Mouse (Mus musculus) heart, adult 9 months (tissue): ENCODE measurements around the gene Lancl3.

ENCODE experiments used
- DNase-seq, 2 experiments: peaks; one replicate each; pipeline ENCODE4 v3.0.0; 2022; ENCODE audit warnings: low spot score in 2 of 2

Lancl3 gene

DNA sequence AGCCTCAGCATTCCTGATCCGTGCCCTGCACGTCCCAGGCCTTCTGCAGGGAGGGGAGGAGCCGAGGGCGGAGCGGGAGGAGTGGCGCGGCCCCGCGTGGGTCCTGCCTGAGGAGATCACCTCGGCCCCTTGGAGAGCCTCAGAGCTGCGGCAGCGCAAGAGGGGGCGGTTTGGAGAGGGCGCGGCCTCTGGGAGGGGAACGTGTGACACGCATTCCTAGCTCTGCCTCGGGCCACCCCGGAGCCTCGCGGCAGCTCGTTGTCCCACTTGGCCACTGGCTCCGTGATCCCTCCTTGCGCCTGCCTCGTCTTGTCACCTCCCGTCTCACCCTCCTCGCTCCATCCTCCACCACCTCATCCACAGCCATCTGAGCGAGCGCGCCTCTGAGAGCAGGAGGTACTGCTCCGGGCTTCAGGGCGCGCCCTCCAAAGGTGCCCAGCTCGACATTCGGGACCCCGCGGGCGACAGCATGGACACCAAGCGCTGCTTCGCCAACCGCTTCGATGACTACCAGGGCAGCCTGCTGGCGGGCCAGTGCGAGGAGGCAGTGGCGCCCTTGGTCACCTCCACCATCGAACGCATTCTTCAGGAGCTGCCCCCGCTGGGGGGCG lies at the start of gene Lancl3:
TSS of gene Lancl3 (plus strand) at position 142 of the 611 bp plus-strand sequence.
- DNase-seq = peak; percentile 21 to 30

DNA sequence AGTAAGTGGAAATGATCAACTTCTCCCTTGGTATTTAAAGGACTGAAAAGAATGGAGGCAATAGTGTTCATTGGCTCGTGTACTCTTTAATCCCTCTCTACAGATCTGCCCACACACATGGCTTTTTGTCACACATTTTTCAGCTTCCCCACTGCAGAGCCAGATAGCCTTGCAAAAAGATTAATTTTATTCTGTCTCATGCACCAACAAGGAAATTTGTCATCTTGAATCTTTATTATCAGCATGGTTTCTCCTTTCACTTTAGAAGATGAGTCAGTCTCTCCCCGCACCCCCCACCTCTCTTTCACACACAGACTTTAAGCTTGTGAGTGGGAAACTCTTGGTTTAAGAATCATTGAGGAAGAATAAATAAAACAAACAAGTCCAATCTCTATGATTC lies 20.7 kb upstream of the Lancl3 start:
- no peak for DNase-seq

DNA sequence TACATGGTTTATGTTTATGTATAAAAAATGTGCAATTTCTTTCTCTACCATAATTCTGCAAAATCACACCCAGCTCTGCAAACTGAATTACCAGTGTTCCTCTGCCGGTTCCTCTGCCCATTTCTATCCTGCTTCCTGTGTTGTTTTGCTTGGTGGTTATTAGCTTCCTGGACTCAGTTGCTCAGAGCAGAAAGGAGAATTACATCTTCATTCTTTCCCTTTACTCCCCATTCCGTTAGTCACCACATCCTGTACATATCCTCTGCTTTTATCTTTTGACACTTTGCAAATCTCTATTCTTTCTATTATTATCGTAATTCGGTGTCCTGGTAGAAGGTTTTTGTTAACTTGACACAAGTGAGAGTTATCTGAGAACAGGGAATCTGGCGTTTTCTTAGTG lies 18.1 kb upstream of the Lancl3 start:
- DNase-seq = no peak

DNA sequence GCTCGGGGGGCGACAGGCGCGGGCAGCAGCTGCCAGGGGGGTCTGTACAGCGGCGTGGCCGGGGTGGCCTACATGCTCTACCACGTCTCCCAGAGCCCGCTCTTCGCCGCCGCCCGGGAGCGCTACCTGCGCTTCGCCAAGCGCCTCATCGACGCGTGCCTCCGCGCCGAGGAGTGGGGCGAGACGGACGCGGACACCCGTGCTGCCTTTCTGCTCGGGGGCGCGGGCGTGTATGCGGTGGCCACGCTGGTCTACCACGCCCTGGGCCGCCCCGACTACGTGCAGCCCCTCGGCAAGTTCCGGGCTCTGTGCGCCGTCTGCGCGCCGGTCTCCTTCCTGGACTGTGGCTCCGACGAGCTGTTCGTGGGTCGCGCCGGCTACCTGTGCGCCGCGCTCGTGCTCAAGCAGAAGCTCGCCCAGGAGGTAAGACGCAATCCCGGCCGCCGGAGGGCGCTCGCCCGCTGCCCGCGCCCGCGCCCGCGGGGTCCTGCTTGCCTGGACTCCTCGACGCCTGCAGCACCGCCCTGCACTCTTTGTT lies 747 bp downstream of the Lancl3 start:
- DNase-seq = peak in 1 of 2 experiments; percentile 5

DNA sequence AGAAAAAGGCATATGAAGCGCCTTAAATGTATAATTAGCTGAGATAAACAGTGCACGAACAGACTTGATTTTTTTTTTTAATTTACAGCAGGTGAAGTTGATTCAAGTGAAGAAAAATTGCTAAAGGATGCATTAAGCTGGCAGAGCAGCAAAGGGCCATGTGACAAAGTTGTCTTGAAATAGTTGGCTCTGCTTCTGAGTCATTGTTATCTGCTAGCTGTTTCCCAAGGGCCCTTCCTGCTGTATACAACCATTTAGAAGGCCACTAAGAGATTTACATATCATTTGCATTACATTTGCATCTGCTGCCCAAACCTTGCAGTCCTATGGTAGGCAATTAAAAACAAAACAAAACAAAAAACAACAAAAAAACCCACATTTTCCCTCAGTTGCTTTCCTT lies 2.3 kb downstream of the Lancl3 start:
- peak in 1 of 2 experiments; percentile 6 for DNase-seq

DNA sequence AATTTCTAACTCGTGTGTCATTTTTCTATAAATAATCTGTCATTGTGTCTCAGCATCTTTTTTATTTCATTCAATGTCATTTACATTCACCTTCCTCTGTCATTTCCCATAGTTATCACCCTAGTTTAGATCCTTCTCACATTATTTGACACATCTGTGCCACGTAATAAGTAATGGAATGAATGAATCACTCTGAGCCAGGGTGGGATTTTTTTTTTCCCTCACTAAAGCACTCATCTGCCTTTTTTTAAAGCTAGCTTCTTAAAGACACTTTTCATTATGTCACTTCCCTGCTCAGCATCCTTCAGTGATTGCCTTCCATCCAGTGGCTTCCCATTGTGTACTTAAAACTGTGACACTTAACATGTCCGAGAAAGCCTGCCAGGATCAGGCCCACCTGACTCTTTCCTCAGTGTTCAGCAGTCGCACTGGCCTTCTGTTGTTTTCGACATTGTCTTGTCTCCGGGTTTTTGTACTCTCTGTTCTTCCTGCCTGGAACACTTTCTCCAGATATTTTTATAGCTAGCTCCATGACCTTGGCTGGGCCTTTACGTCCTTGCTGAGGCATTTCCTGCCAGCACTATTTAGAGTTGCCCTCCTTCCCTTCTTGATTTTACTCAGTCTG lies 3.2 kb downstream of the Lancl3 start:
- DNase-seq = peak; percentile 32 to 64

DNA sequence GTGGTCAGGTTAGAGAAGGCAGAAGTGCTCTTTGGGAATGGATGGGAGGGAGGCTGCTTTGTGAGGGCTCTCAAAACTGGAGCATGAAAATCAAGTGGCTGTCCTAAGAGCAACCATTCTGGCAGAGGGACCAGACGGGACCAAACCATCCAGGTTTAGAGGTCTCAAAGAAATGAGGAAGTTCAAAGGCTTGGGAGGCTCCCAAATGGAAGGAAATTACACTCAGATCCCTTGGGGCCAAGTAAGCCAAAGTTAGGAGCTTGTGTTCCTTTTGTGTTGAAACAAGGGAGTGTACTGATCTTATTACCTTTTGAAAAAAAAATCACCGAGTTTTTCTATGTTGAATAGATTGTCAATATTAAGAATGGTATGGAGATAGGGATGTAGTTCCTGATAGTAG lies 5.4 kb downstream of the Lancl3 start:
- DNase-seq = peak in 1 of 2 experiments; percentile 46

DNA sequence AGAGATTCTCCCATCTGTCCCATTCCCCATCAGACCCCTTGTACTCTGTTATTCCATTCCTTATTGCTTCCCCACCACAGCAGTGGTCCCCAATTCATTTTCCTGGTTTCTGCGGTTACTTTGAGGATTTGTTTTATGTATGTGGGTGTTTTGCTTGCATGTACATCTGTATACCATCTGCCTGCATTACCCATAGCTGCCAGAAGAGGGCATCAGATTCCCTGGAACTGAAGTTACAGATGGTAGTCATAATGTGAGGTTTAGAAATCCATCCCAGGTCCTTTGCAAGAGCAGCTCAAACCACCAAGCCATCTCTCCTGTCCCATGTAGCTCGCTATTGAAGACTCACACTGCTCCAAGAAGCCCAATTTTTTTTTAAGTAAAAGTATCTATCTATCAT lies 16.5 kb downstream of the Lancl3 start:
- no peak for DNase-seq

DNA sequence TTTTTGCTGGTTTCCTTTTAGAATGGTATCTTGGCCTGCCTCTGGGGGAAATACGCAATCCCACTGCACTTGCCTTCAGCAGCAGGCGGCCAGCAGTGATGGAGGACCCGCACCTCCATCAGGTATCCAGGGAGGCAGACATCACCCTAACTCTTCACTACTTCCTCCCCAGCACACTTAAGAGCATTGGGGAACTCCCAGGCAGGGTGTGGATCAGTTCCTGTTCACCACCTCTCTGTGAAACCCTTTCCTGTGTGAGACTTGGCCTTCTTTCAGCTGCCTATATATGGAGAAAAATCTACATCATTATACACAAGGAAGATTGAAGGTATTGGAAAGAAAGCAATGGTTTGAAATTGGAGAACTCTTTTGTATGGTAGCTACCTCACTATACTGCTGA lies 19.9 kb downstream of the Lancl3 start:
- DNase-seq = no peak

DNA sequence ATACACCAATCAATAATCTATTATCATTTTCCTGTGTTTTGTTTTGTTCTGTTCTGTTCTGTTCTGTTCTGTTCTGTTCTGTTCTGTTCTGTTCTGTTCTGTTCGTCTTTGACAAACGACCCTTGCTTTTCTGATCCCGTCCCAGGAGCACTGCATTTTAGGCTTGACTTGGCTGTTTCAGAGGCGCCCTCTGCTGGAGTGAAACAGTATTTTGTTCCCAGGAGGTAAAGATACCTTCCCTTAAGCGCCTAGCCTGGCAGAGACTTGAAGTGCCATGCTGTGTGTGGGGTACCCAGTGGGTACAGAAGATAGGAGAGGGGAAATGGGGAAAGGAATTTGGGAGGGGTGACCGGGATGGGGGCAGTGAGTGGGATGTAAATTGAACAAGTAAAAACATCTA lies 21.5 kb downstream of the Lancl3 start:
- no peak for DNase-seq

DNA sequence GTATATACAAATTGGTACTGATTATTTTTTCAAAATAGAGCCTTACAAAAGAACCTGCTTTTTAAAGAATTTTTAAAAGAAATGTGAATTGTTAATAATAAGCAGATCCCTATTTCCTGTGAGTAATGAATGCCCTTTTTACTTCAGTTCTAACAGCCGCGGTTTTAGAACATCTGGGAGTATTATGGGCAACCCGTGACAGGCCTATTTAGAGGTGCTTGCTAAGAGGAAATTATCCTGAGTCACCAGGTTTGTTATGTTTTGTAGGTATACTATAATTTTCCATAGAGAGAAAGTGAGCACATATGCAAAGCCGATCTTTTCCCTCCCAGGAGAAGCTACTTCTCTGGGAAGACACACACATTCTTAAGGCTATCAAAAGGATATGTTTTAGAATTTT lies 22.0 kb downstream of the Lancl3 start:
- DNase-seq = no peak

DNA sequence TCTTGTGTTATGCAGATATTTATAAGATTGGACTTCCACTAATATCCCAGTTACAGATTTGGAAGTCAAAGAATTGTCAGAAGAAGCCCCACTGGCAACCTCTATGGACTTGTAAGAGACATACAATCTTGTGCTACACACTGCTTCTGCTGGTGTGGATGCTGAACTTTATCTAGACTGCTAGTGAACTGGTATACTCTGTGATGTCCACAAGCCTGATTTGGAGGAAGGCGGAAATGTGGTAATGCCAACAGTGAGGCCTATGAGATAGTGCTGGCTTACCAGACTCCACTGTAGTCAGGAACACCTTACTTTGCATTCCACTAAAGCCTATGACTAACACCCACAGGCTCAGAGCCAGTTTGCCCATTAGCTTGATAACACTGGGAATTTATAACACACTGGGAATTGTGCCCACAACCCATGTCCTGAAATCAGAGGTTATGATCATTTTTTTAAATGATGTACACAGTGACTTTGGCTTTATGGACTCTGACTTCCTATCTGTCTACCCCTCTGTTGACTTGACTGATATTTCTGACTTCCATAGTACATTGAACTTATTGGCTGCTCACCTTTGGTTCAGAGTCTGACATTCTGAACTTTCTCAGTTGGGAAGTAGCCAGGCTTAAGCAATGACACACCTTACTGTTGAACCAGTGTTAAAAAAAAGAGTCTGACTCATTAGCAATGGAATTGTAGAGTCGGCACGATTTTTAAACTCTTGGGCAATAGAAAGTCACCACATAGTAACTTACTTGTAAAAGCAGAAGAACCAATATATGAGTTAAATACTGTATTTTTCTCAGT lies 22.9 kb downstream of the Lancl3 start:
- peak in 1 of 2 experiments; percentile 43 for DNase-seq

DNA sequence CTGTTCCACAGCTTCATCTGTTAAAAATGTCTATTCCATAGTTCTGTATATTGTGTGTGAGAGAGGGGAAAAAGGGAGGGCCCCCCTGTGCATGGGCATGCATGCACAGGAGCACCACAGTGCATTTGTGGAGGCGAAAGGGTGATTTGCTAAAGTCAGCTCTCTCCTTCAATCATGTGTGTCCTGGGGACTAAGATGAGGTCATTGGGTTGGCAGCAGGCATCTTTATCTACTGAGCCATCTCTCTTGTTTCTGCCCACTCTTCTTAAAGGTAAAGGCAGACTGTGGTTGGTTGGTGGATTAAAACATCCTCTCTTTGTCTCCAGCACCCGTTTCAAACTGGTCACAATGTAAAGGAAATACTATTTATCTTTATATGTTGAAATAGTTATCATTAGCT lies 27.4 kb downstream of the Lancl3 start:
- DNase-seq = no peak

DNA sequence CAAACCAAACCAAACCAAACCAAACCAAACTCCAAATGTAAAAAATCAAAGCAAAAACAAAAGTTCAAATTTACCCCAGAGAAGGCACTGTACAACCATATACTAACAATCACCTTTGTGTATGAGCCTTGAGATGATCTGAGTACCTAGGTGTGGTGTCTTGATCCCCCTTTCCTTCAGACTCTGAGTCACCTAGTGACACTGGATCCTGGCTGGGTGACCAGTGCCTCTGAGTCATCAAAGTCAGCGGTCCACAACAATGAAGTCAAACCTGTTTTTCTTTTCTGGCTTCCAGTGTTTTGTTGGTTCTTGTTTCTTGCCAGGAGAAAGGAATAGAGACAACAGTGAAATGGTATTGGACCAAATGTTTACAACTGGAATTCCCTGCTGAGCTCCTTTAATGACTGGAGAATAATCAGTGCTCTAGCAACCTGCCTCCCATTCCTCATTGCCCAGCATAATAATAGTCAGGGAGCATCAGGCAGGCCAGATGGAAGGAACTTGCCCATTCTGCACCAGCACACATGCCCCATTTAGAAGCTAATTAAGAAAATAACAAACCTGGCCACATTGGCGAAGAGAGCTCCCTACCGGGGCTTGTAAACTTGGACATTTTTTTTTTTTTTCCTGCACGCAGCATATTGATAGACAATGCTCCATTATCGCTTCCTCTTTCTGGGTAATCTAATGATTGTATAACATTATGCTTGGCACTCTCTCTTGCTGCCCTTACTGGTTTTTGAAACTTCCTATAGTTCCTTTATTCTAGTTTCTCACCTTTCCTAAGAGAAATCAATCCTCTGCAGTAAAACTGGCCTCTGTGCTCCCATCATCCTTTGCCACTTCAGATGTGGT lies 41.3 kb downstream of the Lancl3 start:
- DNase-seq = no peak

DNA sequence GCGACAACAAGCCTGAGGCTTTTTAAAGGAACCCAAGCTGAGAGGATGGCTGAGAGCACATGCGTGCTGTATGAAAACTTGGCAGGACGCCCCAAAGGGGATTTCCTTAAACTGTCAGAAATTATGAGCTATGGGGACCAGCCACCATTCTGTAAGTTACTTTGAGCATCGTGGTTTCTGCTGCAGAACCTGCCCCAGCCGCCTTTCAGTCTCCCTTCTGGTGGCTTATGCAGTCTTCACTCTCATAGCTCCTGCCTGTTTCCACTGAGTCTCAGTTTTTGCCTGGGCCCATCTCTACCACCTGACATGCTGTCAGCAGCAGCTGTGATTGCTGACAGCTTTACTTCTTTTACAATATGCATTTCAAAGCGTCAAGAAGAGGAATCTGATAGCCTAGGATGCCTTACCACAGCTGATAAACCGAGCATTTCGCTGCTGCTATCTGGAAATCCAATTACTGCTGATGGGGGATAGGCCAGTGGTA lies 43.7 kb downstream of the Lancl3 start:
- no peak for DNase-seq

DNA sequence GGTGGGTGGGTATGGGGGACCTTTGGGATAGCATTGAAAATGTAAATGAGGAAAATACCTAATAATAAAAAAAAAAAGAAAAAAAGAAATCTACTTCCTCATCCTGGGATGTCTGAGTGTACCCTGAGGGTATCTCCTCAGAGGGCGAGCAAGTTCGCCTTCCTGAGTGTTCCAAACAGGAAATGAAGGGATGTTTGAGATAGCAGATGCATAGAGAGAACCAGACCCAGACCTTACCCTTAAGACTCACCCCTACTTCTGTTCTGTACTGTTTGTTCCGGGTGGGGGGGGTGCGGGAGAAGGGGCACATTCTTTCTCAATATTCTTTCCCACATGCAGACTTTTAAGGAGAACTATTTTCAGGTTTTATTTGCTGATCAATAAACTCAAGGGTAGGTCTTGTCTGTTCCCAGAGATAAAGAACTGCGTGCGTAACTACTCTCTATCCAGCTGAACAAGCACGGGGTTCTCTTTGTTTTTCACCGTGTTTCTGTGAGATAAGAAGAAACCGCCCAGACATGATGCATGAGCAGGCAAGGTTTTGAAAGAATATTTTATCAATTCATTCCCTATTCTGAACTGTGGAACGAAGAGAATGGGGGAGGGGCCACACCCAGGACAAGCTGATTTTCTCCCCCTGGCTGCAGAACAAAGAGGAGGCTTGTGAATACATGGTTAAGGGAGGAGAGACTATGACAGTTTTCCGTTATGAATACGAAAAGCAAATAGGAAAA lies 45.1 kb downstream of the Lancl3 start:
- no peak for DNase-seq

DNA sequence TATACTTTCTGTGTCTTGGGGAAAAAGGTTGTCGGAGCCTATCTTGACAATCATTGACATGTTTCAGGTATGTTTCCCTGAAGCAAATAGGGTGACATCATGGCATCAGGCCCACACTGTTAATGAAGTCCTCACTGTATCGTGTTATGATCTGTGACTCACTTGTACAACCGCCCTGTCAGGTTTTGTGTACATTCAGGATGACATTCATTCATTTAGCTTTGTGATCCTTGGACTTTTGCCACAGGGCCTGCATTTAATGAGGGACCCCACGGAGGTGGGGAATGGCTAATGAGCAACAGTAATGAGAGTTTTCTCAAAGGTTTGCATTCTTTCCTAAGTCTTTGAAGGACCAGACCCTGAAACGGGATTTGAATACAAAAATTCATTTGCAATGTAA lies 49.2 kb downstream of the Lancl3 start:
- DNase-seq = no peak

DNA sequence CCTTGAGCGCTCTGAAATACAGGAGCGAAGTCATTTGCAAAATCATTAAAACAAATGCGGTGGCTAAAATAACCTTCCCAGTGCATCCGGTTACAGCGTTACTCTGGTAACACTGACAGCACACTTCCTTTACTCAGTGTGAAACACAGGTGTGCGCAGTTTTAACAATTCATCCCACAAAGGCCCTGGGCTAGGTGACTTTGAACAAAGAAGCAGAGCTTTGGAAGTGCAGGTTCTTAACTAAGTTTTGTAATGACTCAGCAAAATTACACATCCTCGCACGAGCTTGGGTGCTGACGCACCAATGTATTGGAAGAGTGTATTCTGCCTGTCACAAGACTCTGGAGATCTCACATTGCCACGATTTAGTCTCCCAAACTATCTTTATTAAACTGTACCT lies 54.3 kb downstream of the Lancl3 start:
- no peak for DNase-seq

DNA sequence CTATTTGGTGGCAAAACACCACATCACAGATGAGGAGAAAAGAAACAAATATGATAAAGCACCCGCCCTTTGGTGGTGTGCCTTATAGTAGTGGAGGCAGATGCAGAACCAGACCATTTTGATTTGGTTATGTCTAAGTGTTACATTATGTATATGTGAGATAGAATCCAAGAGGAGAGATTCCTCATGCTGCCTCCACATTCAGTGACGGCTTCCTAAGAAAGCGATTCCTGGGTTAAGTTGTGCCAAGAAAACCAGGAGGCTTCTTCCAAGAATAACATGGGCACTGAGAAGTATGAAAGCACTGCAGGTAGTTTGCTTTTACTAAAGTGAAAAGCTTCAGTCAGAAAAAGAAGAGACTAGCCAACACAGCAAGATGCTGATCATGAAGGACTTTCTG lies 55.2 kb downstream of the Lancl3 start:
- no peak for DNase-seq

DNA sequence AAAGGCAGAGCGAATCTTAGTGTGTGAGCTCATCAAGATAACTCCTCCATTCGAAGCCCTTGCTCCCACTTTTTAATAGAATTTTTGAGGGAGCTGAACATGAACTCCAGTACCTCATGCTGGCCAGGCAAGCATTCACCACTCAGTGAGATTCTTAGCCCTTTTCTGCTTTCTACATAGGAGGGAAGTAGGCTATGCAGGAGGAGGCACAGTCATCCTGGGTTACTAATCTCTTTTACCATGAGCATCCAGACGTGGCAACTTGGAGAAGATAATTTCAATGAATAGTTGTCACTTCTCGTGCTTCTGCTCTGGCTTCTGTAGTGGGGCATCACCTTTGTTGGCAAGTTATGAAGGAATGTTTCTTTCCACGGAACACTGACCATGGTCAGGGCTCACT lies 57.1 kb downstream of the Lancl3 start, which contains the start of gene Gm14862:
TSS of gene Gm14862 (minus strand) at position 134 of the 400 bp plus-strand sequence.
- no peak for DNase-seq

DNA sequence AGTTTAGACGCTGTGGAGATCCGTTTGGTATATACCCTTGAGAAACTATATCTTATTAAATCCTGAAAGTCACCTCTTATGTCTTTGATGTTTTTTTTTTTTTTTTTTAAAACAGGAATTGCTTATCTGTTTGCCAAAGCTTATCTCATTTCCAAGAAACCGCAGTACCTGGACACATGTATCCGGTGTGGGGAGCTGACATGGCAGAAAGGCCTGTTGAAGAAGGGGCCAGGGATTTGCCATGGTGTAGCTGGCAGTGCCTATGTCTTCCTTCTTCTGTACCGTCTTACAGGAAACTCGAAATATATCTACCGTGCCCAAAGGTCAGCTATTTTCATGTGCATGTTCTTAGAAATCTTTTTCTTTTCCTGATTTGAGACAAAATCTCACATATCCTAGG lies 58.1 kb downstream of the Lancl3 start:
- no peak for DNase-seq
